Mouse (Mus musculus) liver, embryonic 16.5 days (tissue): ENCODE results near the gene Muc4. TPM values are rescaled to one million over a fixed set of nuclear protein-coding genes. Genes with fewer than 3 reads are reported as not detected.

ENCODE experiments used
- polyA plus RNA-seq: library from polyadenylated mRNA; unstranded; fragments of >200 nt; fragmentation: Nextera tagmentation; extraction: Ambion mirVana; gene quantifications from 2 replicates; pipeline ENCODE4 v1.2.1, GENCODE M21; 2015

The Muc4 gene
- polyA plus RNA-seq, 1 experiment from 2014 or later = 0.70 TPM

Other genes with a start within 250 kb of the Muc4 start
- 0.25 and 1.3 TPM in 2 replicates for gene Slc51a, start 248.0 kb upstream of the Muc4 start, polyA plus RNA-seq
- gene Zdhhc19, start 239.6 kb upstream of the Muc4 start, polyA plus RNA-seq = not detected in 2 replicates
- 317 and 331 TPM in 2 replicates for gene Tfrc, start 127.0 kb upstream of the Muc4 start, polyA plus RNA-seq
- gene Tnk2, start 92.0 kb upstream of the Muc4 start, polyA plus RNA-seq = 2.7 and 2.8 TPM in 2 replicates
- 0.11 TPM in 1 of 2 replicates, not detected in the other for gene Muc20, start 61.5 kb downstream of the Muc4 start, polyA plus RNA-seq
- not detected in 2 replicates for gene Smbd1, start 74.6 kb downstream of the Muc4 start, polyA plus RNA-seq
- 24.9 and 27.0 TPM in 2 replicates for gene Fyttd1, start 141.6 kb downstream of the Muc4 start, polyA plus RNA-seq
- gene Rubcn, start 141.9 kb downstream of the Muc4 start, polyA plus RNA-seq = 5.4 and 6.1 TPM in 2 replicates
- 4.5 and 5.1 TPM in 2 replicates for gene Lrch3, start 178.2 kb downstream of the Muc4 start, polyA plus RNA-seq